Mouse (Mus musculus): ENCODE results near the gene Cyp2f2. TPM values are rescaled to one million over a fixed set of nuclear protein-coding genes. Genes with fewer than 3 reads are reported as not detected.

The Cyp2f2 gene
- polyA plus RNA-seq, 1 experiment, result 2.7 TPM

DNA sequence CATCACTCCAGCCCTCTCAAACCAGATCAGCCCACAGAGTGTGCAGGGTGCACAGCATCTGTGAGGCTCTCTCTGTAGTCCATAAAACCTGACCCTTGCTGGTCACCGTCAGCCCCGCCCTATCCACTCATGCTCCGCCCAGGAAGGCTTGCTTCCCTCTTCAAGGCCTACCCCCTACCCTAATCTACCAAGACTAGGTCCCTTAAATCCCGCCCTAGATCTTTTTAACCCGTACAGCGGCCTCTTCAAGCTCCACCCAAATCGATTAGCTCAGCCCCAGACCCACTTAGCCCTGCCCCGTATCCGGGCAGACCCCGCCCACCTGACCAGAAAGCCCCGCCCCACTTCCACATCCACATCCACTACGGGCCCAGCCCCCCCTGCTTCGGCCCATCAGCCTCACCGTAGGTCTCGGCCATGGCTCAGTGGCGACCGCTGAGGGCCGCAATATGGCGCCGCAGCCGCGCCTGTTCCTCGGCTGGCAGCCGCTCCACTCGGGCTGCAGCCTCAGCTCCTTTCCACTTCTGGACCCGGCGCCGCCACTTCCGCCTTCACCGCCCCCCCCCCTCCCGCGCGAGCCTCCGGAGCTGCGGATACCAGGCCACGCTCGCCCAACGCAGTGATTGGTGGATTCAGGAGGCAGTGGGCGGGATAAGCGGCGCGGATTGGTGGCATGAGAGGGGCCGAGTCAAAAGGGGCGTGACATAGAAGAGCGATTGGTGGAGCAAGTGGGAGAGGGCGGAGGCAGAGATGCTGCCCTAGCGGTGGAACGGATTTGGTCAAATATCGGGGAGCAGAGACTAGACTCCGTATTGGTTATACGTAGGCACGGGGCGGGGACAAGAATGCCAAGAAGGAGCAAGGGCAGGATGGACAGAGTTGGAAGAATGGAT, 58.9 kb downstream of the Cyp2f2 start, which contains the start of gene Rab4b:
Gene Rab4b, minus strand, starts transcription at position 573 of the 893 bp plus-strand sequence.
- DNase-seq (ENCODE audit: low read depth), result peak; percentile 95

DNA sequence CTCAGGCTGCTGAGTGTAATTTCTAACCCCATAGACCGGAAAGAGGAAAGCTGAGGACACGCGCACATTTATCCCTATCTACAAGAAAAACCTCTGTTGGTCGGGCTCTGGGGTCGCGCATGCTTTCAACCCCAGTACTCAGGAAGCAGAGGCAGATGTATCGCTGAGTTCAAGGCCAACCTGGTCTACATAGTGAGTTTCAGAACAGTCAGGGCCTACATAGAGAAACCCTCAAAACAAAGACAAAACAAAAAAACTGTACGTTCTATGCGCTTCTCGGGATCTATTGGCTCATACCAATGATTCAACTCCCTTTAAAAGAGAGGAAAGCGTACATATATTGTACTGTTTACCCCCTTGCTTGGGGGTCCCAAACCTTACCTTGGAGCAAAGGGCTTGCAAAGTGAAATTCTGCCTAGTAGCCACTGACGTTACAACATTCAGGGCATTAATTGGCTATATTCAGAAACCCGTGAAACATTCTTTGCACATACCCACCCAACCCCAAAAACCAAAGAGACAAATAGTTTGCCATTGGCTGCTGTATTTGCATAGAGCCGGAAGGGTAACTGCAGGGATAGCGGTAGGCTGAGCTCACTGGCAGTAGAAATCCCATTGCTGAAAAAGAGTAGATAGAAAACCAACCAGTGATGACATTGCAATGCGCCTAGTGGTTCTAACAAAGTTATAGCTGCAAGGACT, 59.7 kb downstream of the Cyp2f2 start:
- DNase-seq (ENCODE audit: low read depth), result no peak

DNA sequence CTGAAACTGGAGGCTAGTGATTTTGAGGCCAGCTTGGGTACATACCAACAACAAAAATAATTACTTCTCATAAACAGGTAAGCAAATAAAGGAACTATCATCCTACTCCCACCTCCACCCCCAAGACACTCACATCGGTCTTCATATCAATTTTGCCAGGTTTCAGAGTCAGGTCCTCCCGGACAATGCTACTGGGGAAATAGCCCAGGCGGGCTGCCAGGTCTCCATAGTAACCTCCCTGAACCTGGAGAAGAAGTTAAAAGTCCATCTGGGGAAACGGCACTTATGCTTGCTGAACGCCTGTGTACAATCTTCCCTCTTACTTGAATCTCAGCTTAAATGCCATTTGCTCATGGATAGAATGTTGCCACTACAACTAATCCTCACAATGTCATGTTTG, 60.3 kb downstream of the Cyp2f2 start:
- DNase-seq (ENCODE audit: low read depth), result no peak

DNA sequence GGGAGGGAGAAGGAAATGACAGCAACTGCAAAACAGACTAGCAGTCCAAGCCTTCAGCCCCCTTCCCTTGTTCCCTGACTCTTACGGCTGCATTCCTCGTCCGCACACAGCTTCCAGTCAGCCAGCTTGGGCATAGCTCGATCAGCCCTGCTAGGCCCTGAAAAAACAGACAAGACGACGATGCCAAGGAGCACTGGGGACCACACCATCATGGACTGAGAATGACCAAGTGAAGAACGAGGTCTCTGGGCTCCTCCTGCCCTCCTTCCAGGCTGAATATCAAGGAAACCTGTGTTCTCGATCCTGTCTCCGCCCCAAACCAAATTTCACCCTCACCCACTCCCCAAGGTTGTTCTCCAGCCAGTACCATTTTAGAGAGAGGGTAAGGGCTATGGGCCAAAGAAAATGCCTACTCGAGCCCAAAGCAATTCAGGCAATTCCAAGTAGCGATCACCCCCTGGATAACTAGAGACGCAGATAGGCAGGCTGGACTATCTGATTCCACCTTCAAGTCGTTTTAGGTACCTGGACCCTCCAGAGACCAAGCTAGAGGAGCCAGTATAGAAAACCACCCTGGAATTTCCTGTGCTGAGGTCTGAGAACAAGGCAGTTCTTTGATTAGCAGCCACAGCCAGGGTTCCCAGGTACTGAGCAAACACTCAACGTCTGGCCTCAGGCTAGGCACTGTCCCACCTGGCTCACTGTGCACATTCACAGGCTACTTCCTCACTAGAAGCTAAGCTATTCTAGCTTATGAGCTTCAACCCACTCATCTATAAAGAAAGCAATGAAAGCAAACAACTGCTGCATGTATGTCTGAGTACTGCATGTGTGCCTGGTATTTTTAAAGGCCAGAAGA, 61.4 kb downstream of the Cyp2f2 start, which contains the start of the genes Gm21983 and Mia:
Gene Gm21983, minus strand, starts transcription at position 250 of the 859 bp plus-strand sequence.
Gene Mia, minus strand, starts transcription at position 321 of the 859 bp plus-strand sequence.
- no peak for DNase-seq (ENCODE audit: low read depth)

DNA sequence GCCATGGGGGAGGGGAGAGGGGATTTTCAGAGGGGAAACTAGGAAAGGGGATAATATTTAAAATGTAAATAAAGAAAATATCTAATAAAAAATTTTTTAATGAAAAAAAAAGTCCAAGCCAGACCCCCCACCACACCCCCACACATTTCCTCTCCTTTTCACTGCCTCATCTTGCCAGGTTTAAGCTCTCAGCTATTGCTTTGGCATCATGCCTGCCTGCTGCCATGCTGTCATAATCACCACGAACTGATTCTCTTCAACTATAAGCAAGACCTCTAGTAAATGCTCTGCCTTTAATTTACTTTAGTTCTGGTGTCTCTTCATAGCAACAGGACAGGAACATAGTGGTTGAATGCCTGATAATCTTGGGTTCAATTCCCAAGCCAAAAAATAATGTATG, 62.8 kb downstream of the Cyp2f2 start:
- DNase-seq (ENCODE audit: low read depth), result no peak

Other genes with a start within 250 kb of the Cyp2f2 start
- 0.10 TPM in 1 of 2 replicates, not detected in the other for gene Cyp2a22, start 180.5 kb upstream of the Cyp2f2 start, polyA plus RNA-seq (2012; rRNA removed)
- gene Cyp2a12, start 90.8 kb upstream of the Cyp2f2 start, polyA plus RNA-seq (2012; rRNA removed), result 0.58 TPM in 1 of 2 replicates, not detected in the other
- gene Cyp2t4, start 33.8 kb downstream of the Cyp2f2 start, polyA plus RNA-seq (2012; rRNA removed), result 0.05 TPM in 1 of 2 replicates, not detected in the other
- gene Egln2, start 46.9 kb downstream of the Cyp2f2 start, polyA plus RNA-seq (2012; rRNA removed), result 98.6 and 102 TPM in 2 replicates
- 87.7 and 96.0 TPM in 2 replicates for gene Rab4b, start 59.0 kb downstream of the Cyp2f2 start, polyA plus RNA-seq (2012; rRNA removed)
- gene Gm21983, start 61.2 kb downstream of the Cyp2f2 start, polyA plus RNA-seq (2012; rRNA removed), result 0.34 TPM in 1 of 2 replicates, not detected in the other
- gene Mia, start 61.2 kb downstream of the Cyp2f2 start, polyA plus RNA-seq (2012; rRNA removed), result 89.2 and 122 TPM in 2 replicates
- gene BC024978, start 75.9 kb downstream of the Cyp2f2 start, polyA plus RNA-seq (2012; rRNA removed), result 15.6 and 18.2 TPM in 2 replicates
- 141 and 161 TPM in 2 replicates for gene Snrpa, start 76.4 kb downstream of the Cyp2f2 start, polyA plus RNA-seq (2012; rRNA removed)
- 8.4 and 10.3 TPM in 2 replicates for gene Itpkc, start 108.8 kb downstream of the Cyp2f2 start, polyA plus RNA-seq (2012; rRNA removed)
- 51.5 and 55.4 TPM in 2 replicates for gene Coq8b, start 113.1 kb downstream of the Cyp2f2 start, polyA plus RNA-seq (2012; rRNA removed)
- gene Numbl, start 138.5 kb downstream of the Cyp2f2 start, polyA plus RNA-seq (2012; rRNA removed), result 20.4 and 22.4 TPM in 2 replicates
- 199 and 260 TPM in 2 replicates for gene Ltbp4, start 217.8 kb downstream of the Cyp2f2 start, polyA plus RNA-seq (2012; rRNA removed)
- 50.8 and 57.4 TPM in 2 replicates for gene Shkbp1, start 236.1 kb downstream of the Cyp2f2 start, polyA plus RNA-seq (2012; rRNA removed)
- 0.33 TPM in 1 of 2 replicates, not detected in the other for gene Gm20479, start 237.5 kb downstream of the Cyp2f2 start, polyA plus RNA-seq (2012; rRNA removed)